Mouse (Mus musculus): ENCODE results near the gene Erich2.

- TF ChIP-seq GATA1 (IDR thresholded peaks at IDR 0.05; ENCODE audit: borderline replicate concordance, low read length) (no peak), FLI1 (IDR thresholded peaks at IDR 0.05; ENCODE audit: low read length) (no peak)
Measured at GRCm38 (mm10) chr2:70566603-70566981, 58.0 kb downstream of the Erich2 start.
